Mouse (Mus musculus): Measurements from ENCODE around the gene Asna1. TPM values are rescaled to one million over a fixed set of nuclear protein-coding genes. Genes with fewer than 3 reads are reported as not detected.
A peak's percentile ranks its signal among the peaks of the same experiment; 100 is the strongest.

Gene Asna1
- total and polyA plus RNA-seq, 3 experiments, result 104 to 136 (median 110) TPM

GRCm38 (mm10) chr8:84969241-84970134 lies 55.6 kb downstream of the Asna1 start, which contains the start of the genes Gm49661, Prdx2 and Rnaseh2a:
Gene Gm49661 (minus strand): TSS chr8:84969433.
Gene Prdx2 (plus strand): TSS chr8:84969587.
Gene Rnaseh2a (minus strand): TSS chr8:84969767.
- Histone ChIP-seq H3K36me3 (replicated peaks) (peaks cover 54% of the 10 kb centered on the region), H3K9me3 (replicated peaks) (no peaks in the 10 kb centered on the region), H3K27me3 (ENCODE audit: insufficient read depth, low read length) (no peaks in the 10 kb centered on the region), H3K4me3 (ENCODE audit: low read depth, low read length) (peak within 1 kb of the TSS; percentile 78), H3K4me1 (ENCODE audit: insufficient read depth, low read depth, low read length) (peaks cover 86% of the 10 kb centered on the region)
- DNase-seq (ENCODE audit: low spot score) (no peak), ATAC-seq (ENCODE audit: extremely low read depth, insufficient number of reproducible peaks, low FRiP score, poor library complexity, severe bottlenecking) (no peak)
- TF ChIP-seq GATA1 (IDR thresholded peaks at IDR 0.05; ENCODE audit: borderline replicate concordance, low read length) (no peak), TAL1 (conservative IDR thresholded peaks at IDR 0.05; ENCODE audit: low read depth, low read length) (no peak), GATA2 (IDR thresholded peaks at IDR 0.05; ENCODE audit: borderline replicate concordance, low read depth, low read length) (no peak), CTCF (IDR thresholded peaks at IDR 0.05; ENCODE audit: low read depth, low read length) (no peak), POLR2AphosphoS5 (IDR thresholded peaks at IDR 0.05; ENCODE audit: insufficient replicate concordance, low read depth, low read length) (no peak)

DNA sequence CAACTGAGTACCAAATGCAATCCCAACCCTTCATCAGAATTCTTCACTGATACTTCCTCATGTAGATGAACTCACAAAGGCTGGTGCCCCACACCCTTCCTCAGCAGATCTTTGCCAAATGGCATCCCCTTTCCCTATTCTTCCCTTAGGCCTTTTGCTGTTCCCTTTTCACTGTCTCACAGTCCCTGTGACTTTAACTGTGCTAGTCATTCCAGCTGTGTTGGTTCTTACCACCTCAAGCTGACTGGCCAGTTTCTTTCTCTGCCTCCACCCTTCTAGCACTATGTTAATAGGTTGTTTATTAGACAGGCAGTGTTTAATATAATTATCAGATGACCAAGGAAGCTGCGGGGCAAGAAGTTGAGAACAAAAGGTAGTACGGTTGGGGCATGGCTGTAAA lies 56.4 kb downstream of the Asna1 start:
- Histone ChIP-seq H3K36me3 (replicated peaks) (peaks cover 59% of the 10 kb centered on the region), H3K9me3 (replicated peaks) (no peaks in the 10 kb centered on the region), H3K4me3 (ENCODE audit: low read depth, low read length) (peak overlapping the region; percentile 78), H3K4me1 (ENCODE audit: insufficient read depth, low read depth, low read length) (peaks cover 81% of the 10 kb centered on the region), H3K27me3 (ENCODE audit: insufficient read depth, low read length) (no peaks in the 10 kb centered on the region)
- no peak for ATAC-seq (ENCODE audit: extremely low read depth, insufficient number of reproducible peaks, low FRiP score, poor library complexity, severe bottlenecking)
- DNase-seq (ENCODE audit: low spot score), result no peak
- TF ChIP-seq CTCF (IDR thresholded peaks at IDR 0.05; ENCODE audit: low read depth, low read length) (no peak), TAL1 (conservative IDR thresholded peaks at IDR 0.05; ENCODE audit: low read depth, low read length) (no peak), GATA1 (IDR thresholded peaks at IDR 0.05; ENCODE audit: borderline replicate concordance, low read length) (no peak)

Other genes with a start within 250 kb of the Asna1 start
Only the 20 nearest of the 29 such genes appear.
- 69.9 and 75.0 TPM in 2 replicates for gene Klf1, start 123.4 kb downstream of the Asna1 start, total RNA-seq (2014; fragmentation: Nextera tagmentation)
- 51.5 and 56.1 TPM in 2 replicates for gene Klf1, start 123.4 kb downstream of the Asna1 start, total RNA-seq (2017)
- gene Klf1, start 123.4 kb downstream of the Asna1 start, polyA plus RNA-seq (2012), result 193 and 253 TPM in 2 replicates
- 116 and 118 TPM in 2 replicates for gene Dnase2a, start 116.7 kb downstream of the Asna1 start, total RNA-seq (2014; fragmentation: Nextera tagmentation)
- gene Dnase2a, start 116.7 kb downstream of the Asna1 start, total RNA-seq (2017), result 147 and 170 TPM in 2 replicates
- 40.2 and 75.0 TPM in 2 replicates for gene Dnase2a, start 116.7 kb downstream of the Asna1 start, polyA plus RNA-seq (2012)
- gene Mast1, start 87.9 kb downstream of the Asna1 start, total RNA-seq (2014; fragmentation: Nextera tagmentation), result not detected in 2 replicates
- 0.23 and 0.27 TPM in 2 replicates for gene Mast1, start 87.9 kb downstream of the Asna1 start, total RNA-seq (2017)
- 0.16 and 0.25 TPM in 2 replicates for gene Mast1, start 87.9 kb downstream of the Asna1 start, polyA plus RNA-seq (2012)
- not detected in 2 replicates for gene Rtbdn, start 78.3 kb downstream of the Asna1 start, total RNA-seq (2014; fragmentation: Nextera tagmentation)
- gene Rtbdn, start 78.3 kb downstream of the Asna1 start, total RNA-seq (2017), result 0.11 and 0.12 TPM in 2 replicates
- not detected in 2 replicates for gene Rtbdn, start 78.3 kb downstream of the Asna1 start, polyA plus RNA-seq (2012)
- gene Gm49661, start 55.8 kb downstream of the Asna1 start, total RNA-seq (2014; fragmentation: Nextera tagmentation), result not detected in 2 replicates
- gene Gm49661, start 55.8 kb downstream of the Asna1 start, total RNA-seq (2017), result not detected in 2 replicates
- not detected in 2 replicates for gene Gm49661, start 55.8 kb downstream of the Asna1 start, polyA plus RNA-seq (2012)
- gene Prdx2, start 55.7 kb downstream of the Asna1 start, total RNA-seq (2014; fragmentation: Nextera tagmentation), result 134 and 185 TPM in 2 replicates
- gene Prdx2, start 55.7 kb downstream of the Asna1 start, total RNA-seq (2017), result 299 and 388 TPM in 2 replicates
- 19.6 and 86.4 TPM in 2 replicates for gene Prdx2, start 55.7 kb downstream of the Asna1 start, polyA plus RNA-seq (2012)
- 162 and 174 TPM in 2 replicates for gene Rnaseh2a, start 55.5 kb downstream of the Asna1 start, total RNA-seq (2014; fragmentation: Nextera tagmentation)
- gene Rnaseh2a, start 55.5 kb downstream of the Asna1 start, total RNA-seq (2017), result 94.1 and 132 TPM in 2 replicates
- gene Rnaseh2a, start 55.5 kb downstream of the Asna1 start, polyA plus RNA-seq (2012), result 477 and 636 TPM in 2 replicates
- 25.6 and 38.5 TPM in 2 replicates for gene Junb, start 46.6 kb downstream of the Asna1 start, total RNA-seq (2014; fragmentation: Nextera tagmentation)
- 23.8 and 33.6 TPM in 2 replicates for gene Junb, start 46.6 kb downstream of the Asna1 start, total RNA-seq (2017)
- gene Junb, start 46.6 kb downstream of the Asna1 start, polyA plus RNA-seq (2012), result 66.8 and 78.5 TPM in 2 replicates
- gene Hook2, start 34.7 kb downstream of the Asna1 start, total RNA-seq (2014; fragmentation: Nextera tagmentation), result 2.7 and 3.4 TPM in 2 replicates
- gene Hook2, start 34.7 kb downstream of the Asna1 start, total RNA-seq (2017), result 7.9 and 8.2 TPM in 2 replicates
- 12.2 and 12.7 TPM in 2 replicates for gene Hook2, start 34.7 kb downstream of the Asna1 start, polyA plus RNA-seq (2012)
- gene Best2, start 10.8 kb downstream of the Asna1 start, total RNA-seq (2014; fragmentation: Nextera tagmentation), result not detected in 2 replicates
- 0.12 TPM in 1 of 2 replicates, not detected in the other for gene Best2, start 10.8 kb downstream of the Asna1 start, total RNA-seq (2017)
- not detected in 2 replicates for gene Best2, start 10.8 kb downstream of the Asna1 start, polyA plus RNA-seq (2012)
- gene Trir, start 1.5 kb upstream of the Asna1 start, total RNA-seq (2014; fragmentation: Nextera tagmentation), result 61.3 and 64.2 TPM in 2 replicates
- 151 and 196 TPM in 2 replicates for gene Trir, start 1.5 kb upstream of the Asna1 start, total RNA-seq (2017)
- 263 and 317 TPM in 2 replicates for gene Trir, start 1.5 kb upstream of the Asna1 start, polyA plus RNA-seq (2012)
- gene Tnpo2, start 11.6 kb upstream of the Asna1 start, total RNA-seq (2014; fragmentation: Nextera tagmentation), result 83.8 and 92.5 TPM in 2 replicates
- gene Tnpo2, start 11.6 kb upstream of the Asna1 start, total RNA-seq (2017), result 38.9 and 52.8 TPM in 2 replicates
- 20.0 and 26.5 TPM in 2 replicates for gene Tnpo2, start 11.6 kb upstream of the Asna1 start, polyA plus RNA-seq (2012)
- gene Fbxw9, start 34.8 kb upstream of the Asna1 start, total RNA-seq (2014; fragmentation: Nextera tagmentation), result 10.4 and 17.0 TPM in 2 replicates
- 15.9 and 16.1 TPM in 2 replicates for gene Fbxw9, start 34.8 kb upstream of the Asna1 start, total RNA-seq (2017)
- gene Fbxw9, start 34.8 kb upstream of the Asna1 start, polyA plus RNA-seq (2012), result 33.7 and 34.7 TPM in 2 replicates
- gene Gm5741, start 42.7 kb upstream of the Asna1 start, total RNA-seq (2014; fragmentation: Nextera tagmentation), result not detected in 2 replicates
- gene Gm5741, start 42.7 kb upstream of the Asna1 start, total RNA-seq (2017), result 0.99 and 1.0 TPM in 2 replicates
- gene Gm5741, start 42.7 kb upstream of the Asna1 start, polyA plus RNA-seq (2012), result 0.89 and 1.8 TPM in 2 replicates
- gene Dhps, start 46.5 kb upstream of the Asna1 start, total RNA-seq (2014; fragmentation: Nextera tagmentation), result 42.9 and 58.5 TPM in 2 replicates
- gene Dhps, start 46.5 kb upstream of the Asna1 start, total RNA-seq (2017), result 33.9 and 36.2 TPM in 2 replicates
- 27.3 and 41.7 TPM in 2 replicates for gene Dhps, start 46.5 kb upstream of the Asna1 start, polyA plus RNA-seq (2012)
- 79.0 and 99.0 TPM in 2 replicates for gene Wdr83os, start 55.5 kb upstream of the Asna1 start, total RNA-seq (2014; fragmentation: Nextera tagmentation)
- gene Wdr83os, start 55.5 kb upstream of the Asna1 start, total RNA-seq (2017), result 22.0 and 29.4 TPM in 2 replicates
- 5.0 and 11.7 TPM in 2 replicates for gene Wdr83os, start 55.5 kb upstream of the Asna1 start, polyA plus RNA-seq (2012)
- 22.4 and 23.8 TPM in 2 replicates for gene Wdr83, start 56.0 kb upstream of the Asna1 start, total RNA-seq (2014; fragmentation: Nextera tagmentation)
- gene Wdr83, start 56.0 kb upstream of the Asna1 start, total RNA-seq (2017), result 27.2 and 28.4 TPM in 2 replicates
- 24.2 and 38.9 TPM in 2 replicates for gene Wdr83, start 56.0 kb upstream of the Asna1 start, polyA plus RNA-seq (2012)
- 91.8 and 105 TPM in 2 replicates for gene Man2b1, start 58.0 kb upstream of the Asna1 start, total RNA-seq (2014; fragmentation: Nextera tagmentation)
- 87.7 and 88.0 TPM in 2 replicates for gene Man2b1, start 58.0 kb upstream of the Asna1 start, total RNA-seq (2017)
- 12.4 and 19.3 TPM in 2 replicates for gene Man2b1, start 58.0 kb upstream of the Asna1 start, polyA plus RNA-seq (2012)
- not detected in 2 replicates for gene Zfp791, start 97.8 kb upstream of the Asna1 start, total RNA-seq (2014; fragmentation: Nextera tagmentation)
- 0.12 and 0.16 TPM in 2 replicates for gene Zfp791, start 97.8 kb upstream of the Asna1 start, total RNA-seq (2017)
- gene Zfp791, start 97.8 kb upstream of the Asna1 start, polyA plus RNA-seq (2012), result not detected in 2 replicates
- not detected in 2 replicates for gene Cks1brt, start 126.6 kb upstream of the Asna1 start, total RNA-seq (2014; fragmentation: Nextera tagmentation)
- gene Cks1brt, start 126.6 kb upstream of the Asna1 start, total RNA-seq (2017), result 0.16 TPM in 1 of 2 replicates, not detected in the other
- gene Cks1brt, start 126.6 kb upstream of the Asna1 start, polyA plus RNA-seq (2012), result not detected in 2 replicates

Data from G1E (cell line).